Mouse (Mus musculus): ENCODE results near the gene Abca4. TPM values are rescaled to one million over a fixed set of nuclear protein-coding genes. Genes with fewer than 3 reads are reported as not detected.

Abca4 gene
- total and polyA plus RNA-seq, 3 experiments = 0.15 to 0.49 TPM; not detected in 1

- Histone ChIP-seq H3K79me2 (ENCODE audit: control insufficient read depth, insufficient read depth, low read length, poor library complexity) (no peaks in the 10 kb centered on the region), H3K4me1 (ENCODE audit: control insufficient read depth in 1 of 2, insufficient read depth in 2 of 2, low read length in 2 of 2) (no peaks in the 10 kb centered on the region), H3K9ac (ENCODE audit: control insufficient read depth, low read depth, low read length, poor library complexity, severe bottlenecking) (no peak overlapping the region), H3K27ac (ENCODE audit: control insufficient read depth, low read depth, low read length) (no peak overlapping the region), H3K4me3 (ENCODE audit: control insufficient read depth in 1 of 2, insufficient read depth in 1 of 2, low read depth in 2 of 2, low read length in 2 of 2) (no peak overlapping the region), H3K36me3 (ENCODE audit: control insufficient read depth in 1 of 2, insufficient read depth in 2 of 2, low read length in 2 of 2) (no peaks in the 10 kb centered on the region), H3K27me3 (ENCODE audit: control insufficient read depth in 1 of 2, insufficient read depth in 2 of 2, low read length in 2 of 2) (no peaks in the 10 kb centered on the region; a peak in 1 of 4 replicates), H3K9me3 (replicated peaks; ENCODE audit: insufficient read depth, low read length) (no peaks in the 10 kb centered on the region)
- TF ChIP-seq ELF1 (IDR thresholded peaks at IDR 0.05; ENCODE audit: low read depth, low read length) = no peak
- no peak for TF ChIP-seq NELFE (IDR thresholded peaks at IDR 0.05; ENCODE audit: low read depth, low read length)
- TF ChIP-seq E2F4 (IDR thresholded peaks at IDR 0.05; ENCODE audit: borderline replicate concordance, low read depth, low read length) = no peak
- no peak for TF ChIP-seq GATA1 (IDR thresholded peaks at IDR 0.05; ENCODE audit: low read depth, low read length)
- no peak for TF ChIP-seq JUND (IDR thresholded peaks at IDR 0.05; ENCODE audit: low read depth, low read length)
- no peak for TF ChIP-seq MEF2A (IDR thresholded peaks at IDR 0.05; ENCODE audit: extremely low read depth, insufficient replicate concordance, low read depth, low read length, poor library complexity, severe bottlenecking)
- no peak for TF ChIP-seq SMC3 (IDR thresholded peaks at IDR 0.05; ENCODE audit: low read depth, low read length)
- TF ChIP-seq MYC (IDR thresholded peaks at IDR 0.05; ENCODE audit: low read depth, low read length) = no peak
- TF ChIP-seq POLR2AphosphoS2 (IDR thresholded peaks at IDR 0.05; ENCODE audit: low read length) = no peak
- no peak for TF ChIP-seq ZMIZ1 (IDR thresholded peaks at IDR 0.05; ENCODE audit: low read depth, low read length)
- DNase-seq (ENCODE audit: low read depth, low spot score) = no peak
These were observed 131.8 kb downstream of the Abca4 start for GRCm38 (mm10) chr3:122176018-122176417.

- no peak for TF ChIP-seq HCFC1 (IDR thresholded peaks at IDR 0.05; ENCODE audit: low read depth, low read length)
- no peak for TF ChIP-seq TAL1 (IDR thresholded peaks at IDR 0.05; ENCODE audit: low read length)
- no peak for TF ChIP-seq USF2 (IDR thresholded peaks at IDR 0.05; ENCODE audit: borderline replicate concordance in 1 of 2, insufficient read depth in 1 of 2, low read depth in 1 of 2, low read length in 2 of 2)
- no peak for TF ChIP-seq SMC3 (IDR thresholded peaks at IDR 0.05; ENCODE audit: low read depth, low read length)
- TF ChIP-seq POLR2AphosphoS5 (IDR thresholded peaks at IDR 0.05; ENCODE audit: borderline replicate concordance, low read depth, low read length) = no peak
- no peak for TF ChIP-seq ZC3H11A (IDR thresholded peaks at IDR 0.05; ENCODE audit: low read depth, low read length)
- TF ChIP-seq JUND (IDR thresholded peaks at IDR 0.05; ENCODE audit: low read depth, low read length) = no peak
- TF ChIP-seq KAT2A (conservative IDR thresholded peaks at IDR 0.05; ENCODE audit: low read depth, low read length) = no peak
- TF ChIP-seq CHD2 (IDR thresholded peaks at IDR 0.05; ENCODE audit: low read length) = no peak
- no peak for TF ChIP-seq TCF12 (IDR thresholded peaks at IDR 0.05; ENCODE audit: low read depth, low read length)
- TF ChIP-seq POLR2AphosphoS2 (IDR thresholded peaks at IDR 0.05; ENCODE audit: low read length) = no peak
- no peak for TF ChIP-seq USF1 (IDR thresholded peaks at IDR 0.05; ENCODE audit: low read depth, low read length)
- no peak for TF ChIP-seq TBP (IDR thresholded peaks at IDR 0.05; ENCODE audit: low read depth, low read length)
- no peak for TF ChIP-seq ETS1 (IDR thresholded peaks at IDR 0.05; ENCODE audit: low read depth, low read length)
- TF ChIP-seq EP300 (IDR thresholded peaks at IDR 0.05; ENCODE audit: low read depth in 1 of 2, low read length in 2 of 2) = no peak
- no peak for TF ChIP-seq RCOR1 (IDR thresholded peaks at IDR 0.05; ENCODE audit: low read depth, low read length)
- no peak for TF ChIP-seq ZKSCAN1 (IDR thresholded peaks at IDR 0.05; ENCODE audit: low read depth, low read length)
- TF ChIP-seq MYB (IDR thresholded peaks at IDR 0.05; ENCODE audit: low read depth, low read length) = no peak
- DNase-seq (ENCODE audit: low read depth, low spot score) = no peak
- Histone ChIP-seq H3K9ac (ENCODE audit: control insufficient read depth, low read depth, low read length, poor library complexity, severe bottlenecking) (no peak overlapping the region), H3K4me3 (ENCODE audit: control insufficient read depth in 1 of 2, insufficient read depth in 1 of 2, low read depth in 2 of 2, low read length in 2 of 2) (no peak overlapping the region), H3K4me1 (ENCODE audit: control insufficient read depth in 1 of 2, insufficient read depth in 2 of 2, low read length in 2 of 2) (no peaks in the 10 kb centered on the region), H3K27me3 (ENCODE audit: control insufficient read depth in 1 of 2, insufficient read depth in 2 of 2, low read length in 2 of 2) (no peaks in the 10 kb centered on the region; a peak in 1 of 4 replicates), H3K27ac (ENCODE audit: control insufficient read depth, low read depth, low read length) (no peak overlapping the region), H3K9me3 (replicated peaks; ENCODE audit: insufficient read depth, low read length) (no peaks in the 10 kb centered on the region), H3K36me3 (ENCODE audit: control insufficient read depth in 1 of 2, insufficient read depth in 2 of 2, low read length in 2 of 2) (no peaks in the 10 kb centered on the region), H3K79me2 (ENCODE audit: control insufficient read depth, insufficient read depth, low read length, poor library complexity) (no peaks in the 10 kb centered on the region)
These were observed 132.6 kb downstream of the Abca4 start for GRCm38 (mm10) chr3:122176706-122177390.
